Mouse (Mus musculus): ENCODE data around the gene Rgs10. TPM values are rescaled to one million over a fixed set of nuclear protein-coding genes. Genes with fewer than 3 reads are reported as not detected.
A peak's percentile ranks its signal among the peaks of the same experiment; 100 is the strongest.

Rgs10 gene
- polyA plus RNA-seq, 1 experiment, result not detected

DNA sequence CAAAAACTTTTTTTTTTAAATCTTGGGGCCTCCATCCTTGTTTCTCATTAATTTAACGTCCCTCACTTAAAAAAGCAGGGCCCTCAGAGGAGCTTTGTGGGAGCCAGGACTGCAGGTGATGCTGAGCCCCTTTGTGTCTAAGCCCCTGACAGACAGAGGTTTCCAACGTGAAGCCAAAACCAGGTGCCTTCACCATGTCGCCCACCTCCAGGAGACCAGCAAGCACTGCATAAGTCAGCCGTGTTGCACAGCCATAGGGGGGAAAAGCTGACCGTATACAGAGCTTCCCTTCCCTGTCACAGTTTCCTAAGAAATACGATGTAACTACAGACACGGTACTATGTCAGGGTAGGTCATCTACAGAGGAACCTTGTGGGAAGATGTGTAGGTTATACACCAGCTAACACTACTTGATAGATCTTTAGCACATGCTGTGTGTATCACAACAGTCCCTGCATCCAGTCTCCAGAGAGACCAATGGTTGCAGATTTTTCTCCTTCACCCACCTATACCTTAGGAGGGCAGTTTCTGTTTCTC is 35.3 kb downstream of the Rgs10 start:
- peaks cover 11% of the 10 kb centered on the region for H3K4me1 ChIP-seq (ENCODE audit: control insufficient read depth, insufficient read depth, low read length)
- H3K27ac ChIP-seq (ENCODE audit: insufficient read depth, low read depth, low read length), result no peak overlapping the region
- no peak for TF ChIP-seq POLR2A (IDR thresholded peaks at IDR 0.05; ENCODE audit: insufficient read depth, low read depth, low read length)
- TF ChIP-seq CTCF (IDR thresholded peaks at IDR 0.05; ENCODE audit: insufficient read depth, low read depth, low read length), result no peak
- H3K4me3 ChIP-seq (ENCODE audit: insufficient read depth, low read depth, low read length), result no peak overlapping the region
- 86% methylated on average over 7 of the region's 7 CpGs for WGBS

DNA sequence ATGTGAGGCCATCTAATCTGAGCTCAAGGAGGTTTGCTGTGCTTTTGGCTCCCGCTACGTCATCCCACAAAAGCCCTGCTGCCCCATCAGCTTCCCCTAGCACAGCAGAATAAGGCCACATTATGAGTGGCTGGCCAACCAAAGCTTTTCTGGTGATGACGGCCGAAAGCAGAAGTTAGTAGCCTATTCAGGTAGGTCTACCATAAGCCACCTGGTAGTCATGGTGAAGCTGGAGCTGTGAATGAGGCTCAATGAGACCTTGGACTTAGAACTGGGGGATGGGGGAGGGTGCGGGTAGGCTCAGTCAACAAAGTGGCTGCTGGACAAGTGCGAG is 36.1 kb downstream of the Rgs10 start:
- H3K27ac ChIP-seq (ENCODE audit: insufficient read depth, low read depth, low read length), result no peak overlapping the region
- WGBS, result 95% methylated on average over 6 of the region's 6 CpGs
- TF ChIP-seq CTCF (IDR thresholded peaks at IDR 0.05; ENCODE audit: insufficient read depth, low read depth, low read length), result no peak
- no peak for TF ChIP-seq POLR2A (IDR thresholded peaks at IDR 0.05; ENCODE audit: insufficient read depth, low read depth, low read length)
- no peak overlapping the region for H3K4me3 ChIP-seq (ENCODE audit: insufficient read depth, low read depth, low read length)
- peaks cover 11% of the 10 kb centered on the region for H3K4me1 ChIP-seq (ENCODE audit: control insufficient read depth, insufficient read depth, low read length)

DNA sequence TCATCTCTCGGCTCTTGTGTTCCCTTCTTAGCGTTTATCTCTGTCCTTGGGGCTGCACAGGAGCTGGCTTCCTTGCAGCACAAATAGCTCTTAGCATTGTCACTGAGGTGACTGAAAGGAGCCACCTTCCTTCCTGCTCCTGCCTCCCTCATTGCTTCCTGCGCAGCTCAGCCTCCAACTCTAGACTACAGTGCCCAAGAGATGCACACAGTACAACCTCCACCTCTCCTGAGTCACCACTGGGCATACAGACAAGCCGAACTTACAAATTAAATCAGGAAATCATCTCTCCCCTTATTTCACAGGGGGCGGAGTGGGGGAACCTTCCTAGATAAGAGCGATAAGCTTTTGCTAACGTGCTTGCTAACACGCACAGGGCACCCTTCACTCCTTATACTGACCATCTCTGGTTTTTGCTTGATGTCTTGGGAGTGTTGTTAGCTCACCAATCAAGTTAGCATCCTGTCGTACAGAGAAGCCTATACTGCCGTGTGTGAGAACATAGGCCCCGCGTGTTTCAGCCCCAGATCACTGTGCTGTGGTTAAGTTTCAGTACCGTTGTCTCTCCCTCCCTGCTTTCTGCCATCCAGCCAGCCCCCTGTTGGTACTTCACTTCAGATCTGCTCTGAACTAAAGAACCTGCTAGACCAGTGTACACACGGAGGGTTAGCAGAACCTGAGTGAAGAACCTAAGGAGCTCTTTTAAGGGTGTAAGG is 36.6 kb downstream of the Rgs10 start:
- H3K27ac ChIP-seq (ENCODE audit: insufficient read depth, low read depth, low read length), result no peak overlapping the region
- 88% methylated on average over 14 of the region's 14 CpGs for WGBS
- H3K4me1 ChIP-seq (ENCODE audit: control insufficient read depth, insufficient read depth, low read length), result peaks cover 11% of the 10 kb centered on the region
- no peak overlapping the region for H3K4me3 ChIP-seq (ENCODE audit: insufficient read depth, low read depth, low read length)
- TF ChIP-seq CTCF (IDR thresholded peaks at IDR 0.05; ENCODE audit: insufficient read depth, low read depth, low read length) (no peak), POLR2A (IDR thresholded peaks at IDR 0.05; ENCODE audit: insufficient read depth, low read depth, low read length) (no peak)

DNA sequence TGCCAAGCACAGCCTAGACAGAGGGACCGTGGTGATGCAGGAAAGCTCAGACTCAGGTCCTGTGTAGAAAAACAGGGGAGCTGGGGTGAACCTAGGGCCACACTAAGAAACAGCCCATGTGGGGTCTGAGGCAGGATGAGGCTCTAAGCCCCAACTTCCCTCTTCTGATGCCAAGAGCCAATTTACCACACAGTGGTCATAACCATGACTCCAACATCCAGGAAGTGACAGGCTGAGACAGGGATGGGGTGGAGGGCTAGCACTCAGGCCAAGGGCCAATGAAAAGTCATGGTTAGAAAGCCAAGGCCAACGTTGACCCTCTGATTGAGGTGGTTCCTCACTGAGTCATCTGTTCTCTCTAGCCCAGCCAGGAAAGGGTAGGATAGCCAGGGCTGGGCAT is 37.6 kb downstream of the Rgs10 start:
- TF ChIP-seq POLR2A (IDR thresholded peaks at IDR 0.05; ENCODE audit: insufficient read depth, low read depth, low read length), result no peak
- no peak for TF ChIP-seq CTCF (IDR thresholded peaks at IDR 0.05; ENCODE audit: insufficient read depth, low read depth, low read length)
- WGBS, result 87% methylated on average over 2 of the region's 2 CpGs
- Histone ChIP-seq H3K4me1 (ENCODE audit: control insufficient read depth, insufficient read depth, low read length) (peaks cover 11% of the 10 kb centered on the region), H3K27ac (ENCODE audit: insufficient read depth, low read depth, low read length) (no peak overlapping the region), H3K4me3 (ENCODE audit: insufficient read depth, low read depth, low read length) (no peak overlapping the region)

DNA sequence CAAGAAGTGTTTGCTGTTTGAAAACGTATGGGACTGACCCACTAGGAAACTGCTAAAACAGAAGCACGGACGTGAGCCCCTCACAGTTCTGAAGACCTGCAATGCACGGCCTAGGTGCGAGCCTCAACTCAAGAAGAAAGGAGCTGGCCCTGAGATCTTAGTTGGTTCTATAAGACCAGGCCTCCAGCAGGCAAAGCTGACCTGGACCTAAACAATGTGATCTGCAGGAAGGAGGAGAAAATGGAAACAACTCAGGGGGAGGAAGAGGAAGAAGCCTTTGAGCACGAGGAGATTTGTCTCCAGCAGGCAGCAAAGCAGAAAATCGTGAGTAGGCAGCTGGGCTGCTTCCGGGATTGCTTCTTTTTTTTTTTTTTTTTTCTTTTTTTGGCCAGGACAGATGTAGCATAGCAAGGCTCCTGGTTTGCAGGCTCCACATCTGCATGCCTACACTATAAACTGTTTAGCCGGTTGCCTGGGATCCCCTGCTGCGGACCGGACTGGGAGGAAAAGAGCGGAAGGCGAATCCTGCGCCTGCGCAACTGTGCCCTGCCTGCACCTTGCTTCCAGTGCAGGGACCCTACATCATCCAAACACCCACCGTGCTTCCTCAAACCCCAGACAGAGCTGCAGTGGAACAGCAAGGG is 39.3 kb downstream of the Rgs10 start:
- Histone ChIP-seq H3K27ac (ENCODE audit: insufficient read depth, low read depth, low read length) (peak overlapping the region; percentile 34; the same call in 1 of the 2 replicates), H3K4me1 (ENCODE audit: control insufficient read depth, insufficient read depth, low read length) (peaks cover 11% of the 10 kb centered on the region), H3K4me3 (ENCODE audit: insufficient read depth, low read depth, low read length) (no peak overlapping the region)
- 49% methylated on average over 16 of the region's 16 CpGs for WGBS
- TF ChIP-seq CTCF (IDR thresholded peaks at IDR 0.05; ENCODE audit: insufficient read depth, low read depth, low read length), result no peak
- no peak for TF ChIP-seq POLR2A (IDR thresholded peaks at IDR 0.05; ENCODE audit: insufficient read depth, low read depth, low read length)

DNA sequence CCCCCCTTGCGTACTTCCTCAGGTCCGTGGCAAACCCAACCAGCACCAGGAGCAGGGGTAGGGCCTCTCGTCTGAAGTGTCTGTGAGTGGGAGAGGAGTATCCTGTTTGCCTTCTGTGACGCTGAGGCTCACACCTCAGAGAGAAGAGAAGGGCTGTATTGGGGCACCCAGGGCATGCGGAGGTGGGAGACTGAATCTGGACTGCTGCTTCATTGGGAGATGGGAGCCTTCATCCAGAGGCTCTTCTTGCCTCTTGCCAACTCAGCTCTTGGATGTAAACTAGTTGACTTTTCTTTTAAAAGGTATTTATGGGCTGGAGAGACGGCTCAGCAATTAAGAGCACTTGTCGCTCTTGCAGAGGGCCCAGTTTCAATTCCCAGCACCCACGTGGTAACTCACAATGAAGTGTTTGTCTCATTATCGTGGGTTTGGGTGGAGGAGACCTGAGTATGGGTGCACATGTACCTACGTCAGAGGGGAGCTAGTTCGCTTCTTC is 42.3 kb downstream of the Rgs10 start:
- no peak for TF ChIP-seq CTCF (IDR thresholded peaks at IDR 0.05; ENCODE audit: insufficient read depth, low read depth, low read length)
- no peak for TF ChIP-seq POLR2A (IDR thresholded peaks at IDR 0.05; ENCODE audit: insufficient read depth, low read depth, low read length)
- Histone ChIP-seq H3K4me1 (ENCODE audit: control insufficient read depth, insufficient read depth, low read length) (peaks cover 9% of the 10 kb centered on the region), H3K4me3 (ENCODE audit: insufficient read depth, low read depth, low read length) (no peak overlapping the region), H3K27ac (ENCODE audit: insufficient read depth, low read depth, low read length) (no peak overlapping the region)
- WGBS, result 87% methylated on average over 11 of the region's 11 CpGs

DNA sequence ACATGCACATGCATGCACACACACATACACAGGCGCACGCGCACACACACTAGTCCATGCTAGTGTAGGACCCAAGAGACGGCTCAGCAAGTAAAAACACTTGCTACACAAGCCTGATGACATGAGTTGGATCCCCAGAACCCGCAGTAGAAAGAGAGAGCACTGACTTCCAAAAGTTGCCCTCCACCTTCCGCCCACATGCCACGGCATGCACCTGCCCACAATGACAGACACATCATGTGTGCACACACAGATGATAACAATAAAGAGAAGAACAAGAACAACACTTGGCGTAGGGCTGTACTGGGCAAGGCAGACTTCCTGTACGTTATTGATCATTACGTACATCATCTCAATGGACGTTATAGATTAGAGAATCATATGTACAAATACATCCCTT is 44.4 kb downstream of the Rgs10 start:
- 97% methylated on average over 11 of the region's 11 CpGs for WGBS
- Histone ChIP-seq H3K4me1 (ENCODE audit: control insufficient read depth, insufficient read depth, low read length) (peaks cover 4% of the 10 kb centered on the region), H3K27ac (ENCODE audit: insufficient read depth, low read depth, low read length) (no peak overlapping the region), H3K4me3 (ENCODE audit: insufficient read depth, low read depth, low read length) (no peak overlapping the region)
- TF ChIP-seq POLR2A (IDR thresholded peaks at IDR 0.05; ENCODE audit: insufficient read depth, low read depth, low read length) (no peak), CTCF (IDR thresholded peaks at IDR 0.05; ENCODE audit: insufficient read depth, low read depth, low read length) (no peak)

DNA sequence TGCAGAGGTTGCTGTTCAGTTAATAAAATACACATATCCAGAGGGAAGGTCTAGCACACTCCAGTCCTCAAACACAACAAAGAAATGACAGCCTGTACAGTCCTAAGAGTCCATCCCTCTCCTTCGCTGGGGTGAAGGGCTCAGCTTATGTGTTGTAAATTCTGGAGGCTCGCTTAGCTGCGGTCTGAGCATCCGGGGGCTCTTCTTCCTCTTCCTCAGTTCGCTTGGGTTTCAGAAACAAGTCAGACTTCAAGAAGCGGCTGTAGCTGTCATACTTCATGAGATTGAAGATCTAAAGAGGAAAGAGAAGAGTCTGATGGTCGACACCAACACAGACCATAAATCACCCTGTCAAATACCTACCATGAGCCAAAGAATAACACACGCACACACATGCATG is 44.8 kb downstream of the Rgs10 start:
- Histone ChIP-seq H3K4me3 (ENCODE audit: insufficient read depth, low read depth, low read length) (no peak overlapping the region), H3K27ac (ENCODE audit: insufficient read depth, low read depth, low read length) (no peak overlapping the region), H3K4me1 (ENCODE audit: control insufficient read depth, insufficient read depth, low read length) (no peaks in the 10 kb centered on the region)
- 91% methylated on average over 8 of the region's 8 CpGs for WGBS
- TF ChIP-seq POLR2A (IDR thresholded peaks at IDR 0.05; ENCODE audit: insufficient read depth, low read depth, low read length), result no peak
- TF ChIP-seq CTCF (IDR thresholded peaks at IDR 0.05; ENCODE audit: insufficient read depth, low read depth, low read length), result no peak

DNA sequence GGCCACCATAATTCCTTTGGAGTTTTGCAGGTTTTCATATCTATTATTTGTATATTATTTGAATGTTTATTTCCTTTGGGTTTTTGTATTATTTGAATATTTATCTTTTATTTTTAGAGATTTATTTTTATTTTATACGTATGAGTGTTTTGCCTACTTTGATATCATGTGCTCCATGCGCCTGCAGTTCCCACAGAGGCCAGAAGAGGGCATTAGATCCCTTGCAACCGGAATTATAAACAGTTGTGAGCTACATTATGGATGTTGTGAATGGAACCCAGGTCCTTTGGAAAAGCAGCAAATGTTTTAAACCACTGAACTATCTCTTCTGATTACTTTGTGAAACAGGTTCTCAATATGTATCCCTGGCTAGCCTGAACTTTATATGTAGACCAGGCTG is 46.2 kb downstream of the Rgs10 start:
- Histone ChIP-seq H3K4me3 (ENCODE audit: insufficient read depth, low read depth, low read length) (no peak overlapping the region), H3K27ac (ENCODE audit: insufficient read depth, low read depth, low read length) (no peak overlapping the region), H3K4me1 (ENCODE audit: control insufficient read depth, insufficient read depth, low read length) (no peaks in the 10 kb centered on the region)
- 67% methylated on average over 3 of the region's 3 CpGs for WGBS
- TF ChIP-seq CTCF (IDR thresholded peaks at IDR 0.05; ENCODE audit: insufficient read depth, low read depth, low read length) (no peak), POLR2A (IDR thresholded peaks at IDR 0.05; ENCODE audit: insufficient read depth, low read depth, low read length) (no peak)

All from olfactory bulb, adult 2 months (tissue).